Comparison of ENCODE assay signal across 23 mouse cellular contexts in the genomic region with DNA sequence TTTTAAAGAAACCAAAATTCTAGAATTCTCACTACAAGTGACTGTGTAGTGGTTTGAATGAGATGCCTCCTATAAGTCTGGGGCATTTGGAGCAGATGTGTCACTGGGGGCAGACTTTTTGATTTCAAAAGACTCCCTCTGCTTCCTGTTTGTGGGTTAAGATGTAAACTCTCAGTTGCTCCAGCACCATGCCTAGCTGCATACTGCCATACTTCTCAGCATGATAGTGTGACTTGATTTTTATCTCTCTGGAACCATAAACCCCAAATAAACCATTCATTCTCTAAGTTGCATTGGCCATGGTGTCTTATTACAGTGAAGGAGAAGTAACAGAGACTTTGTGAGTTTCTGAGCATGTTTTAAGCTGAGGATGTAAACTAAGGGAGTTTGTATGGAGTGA.
DNase-seq lines count a peak whose midpoint lies in the region; ATAC-seq and TF ChIP-seq lines count a peak whose summit lies in the region.
"Had no signal": no experiment of that assay in that cellular context is flagged by ENCODE, and none has a peak within 500 bp of the region (broad histone marks: within the 10 kb centered on the region; RNA-seq: fewer than 3 reads in every experiment).

No protein-coding gene starts in this region.

- H3K4me2 ChIP-seq in midbrain, postnatal 0 days (ENCODE audit: low read depth, low read length, poor library complexity, severe bottlenecking), result no peak overlapping the region

- H3K9me3 ChIP-seq in MEL (replicated peaks; ENCODE audit: insufficient read depth, low read length), result no peaks in the 10 kb centered on the region
- no peaks in the 10 kb centered on the region for H3K9me3 ChIP-seq in midbrain, postnatal 0 days (ENCODE audit: low read length)

- H3K4me1 ChIP-seq in MEL (ENCODE audit: control insufficient read depth in 1 of 2, insufficient read depth in 2 of 2, low read length in 2 of 2), result peaks cover 26 to 34% of the 10 kb centered on the region in 2 experiments
- no peaks in the 10 kb centered on the region for H3K4me1 ChIP-seq in midbrain, postnatal 0 days (ENCODE audit: insufficient read depth, low read length)

- H3K36me3 ChIP-seq in MEL (ENCODE audit: control insufficient read depth in 1 of 2, insufficient read depth in 2 of 2, low read length in 2 of 2), result peaks cover 0 to 29% of the 10 kb centered on the region in 2 experiments; a peak in 2 of 4 replicates
- H3K36me3 ChIP-seq in midbrain, postnatal 0 days (ENCODE audit: insufficient read depth, low read length), result no peaks in the 10 kb centered on the region
- H3K36me3 ChIP-seq: G1E had no signal

- no peak overlapping the region for H3K27ac ChIP-seq in MEL (ENCODE audit: control insufficient read depth, low read depth, low read length)
- no peak overlapping the region for H3K27ac ChIP-seq in midbrain, postnatal 0 days (ENCODE audit: low read depth, low read length)

- H3K4me3 ChIP-seq in MEL (ENCODE audit: control insufficient read depth in 1 of 2, insufficient read depth in 1 of 2, low read depth in 2 of 2, low read length in 2 of 2), result no peak overlapping the region
- no peak overlapping the region for H3K4me3 ChIP-seq in midbrain, postnatal 0 days (ENCODE audit: low read depth, low read length)

- no peak overlapping the region for H3K9ac ChIP-seq in MEL (ENCODE audit: control insufficient read depth, low read depth, low read length, poor library complexity, severe bottlenecking)
- no peak overlapping the region for H3K9ac ChIP-seq in midbrain, postnatal 0 days (replicated peaks; ENCODE audit: low read length, poor library complexity, severe bottlenecking)

- TF ChIP-seq CTCF in MEL (IDR thresholded peaks at IDR 0.05 in 2 of 3, conservative IDR thresholded peaks at IDR 0.05 in 1 of 3; ENCODE audit: control insufficient read depth in 1 of 3, insufficient read depth in 1 of 3, low read depth in 2 of 3, low read length in 3 of 3, poor library complexity in 1 of 3, severe bottlenecking in 1 of 3), result no peak
- no peak for TF ChIP-seq CTCF in midbrain, postnatal 0 days (IDR thresholded peaks at IDR 0.05)

- peak; percentile 30 for DNase-seq in heart, adult 11 months
- no peak for DNase-seq in heart, adult 9 months (ENCODE audit: low spot score in 2 of 2)
- DNase-seq in 416B (ENCODE audit: low read depth) (peak; percentile 74), MEL (ENCODE audit: low read depth, low spot score) (peak; percentile 70)
- DNase-seq in Muller cell, postnatal 12 days (ENCODE audit: inconsistent ontology term), result no peak
- DNase-seq in midbrain, postnatal 0 days (ENCODE audit: low spot score), result no peak
- DNase-seq: adrenal gland, adult 2 months; adrenal gland, adult 8-10 months; adrenal gland, postnatal 10 days; adrenal gland, postnatal 14 days; adrenal gland, postnatal 25 days; adrenal gland, postnatal 36 days; B cell, adult 2 months; cerebellum, adult 11 months; cerebellum, adult 11-12 months; cerebellum, adult 18-20 months; cerebellum, adult 2 months; cerebellum, adult 8-10 months; cerebellum, adult 9-10 months had no signal

- TF ChIP-seq RAD21 in MEL (IDR thresholded peaks at IDR 0.05; ENCODE audit: low read depth, low read length), result no peak

- TF ChIP-seq EP300 in MEL (IDR thresholded peaks at IDR 0.05; ENCODE audit: low read depth in 1 of 2, low read length in 2 of 2), result peak; percentile 11 to 54; a peak in 3 of 4 replicates

- H3K27me3 ChIP-seq in MEL (ENCODE audit: control insufficient read depth in 1 of 2, insufficient read depth in 2 of 2, low read length in 2 of 2), result no peaks in the 10 kb centered on the region
- no peaks in the 10 kb centered on the region for H3K27me3 ChIP-seq in midbrain, postnatal 0 days (ENCODE audit: insufficient read depth, low read length)
- H3K27me3 ChIP-seq: Patski had no signal

- no peaks in the 10 kb centered on the region for H3K79me2 ChIP-seq in MEL (ENCODE audit: control insufficient read depth, insufficient read depth, low read length, poor library complexity)

- no peak for TF ChIP-seq POLR2A in MEL (IDR thresholded peaks at IDR 0.05; ENCODE audit: control insufficient read depth in 1 of 2, insufficient read depth in 1 of 2, low read depth in 1 of 2, low read length in 2 of 2, poor library complexity in 1 of 2)

- ATAC-seq in midbrain, postnatal 0 days (ENCODE audit: low FRiP score), result no peak
- ATAC-seq: activated CD4-positive, CD25-positive, alpha-beta regulatory T cell, adult 4 months; CD4-positive, CD25-positive, alpha-beta regulatory T cell, adult 4 months; Patski had no signal

TF ChIP-seq in MEL, 35 proteins besides CTCF, POLR2A, EP300 and RAD21:
- peak; percentile 68 for TF ChIP-seq GATA1 (IDR thresholded peaks at IDR 0.05; ENCODE audit: low read depth, low read length)
- TF ChIP-seq RCOR1 (IDR thresholded peaks at IDR 0.05; ENCODE audit: low read depth, low read length), result peak; percentile 9; the same call in 1 of the 2 replicates
- 0 out of 2 replicates have a peak, but pooled peaks have one; percentile 27 for TF ChIP-seq ETS1 (IDR thresholded peaks at IDR 0.05; ENCODE audit: low read depth, low read length)
- no peak for TF ChIP-seq SIN3A (IDR thresholded peaks at IDR 0.05; ENCODE audit: low read length)
- TF ChIP-seq E2F4 (IDR thresholded peaks at IDR 0.05; ENCODE audit: borderline replicate concordance, low read depth, low read length), result no peak
- 0 out of 2 replicates have a peak, but pooled peaks have one; percentile 36 for TF ChIP-seq MAZ (IDR thresholded peaks at IDR 0.05; ENCODE audit: low read depth, low read length)
- TF ChIP-seq POLR2AphosphoS2 (IDR thresholded peaks at IDR 0.05; ENCODE audit: low read length), result no peak
- 0 out of 2 replicates have a peak, but pooled peaks have one; percentile 7 for TF ChIP-seq TCF12 (IDR thresholded peaks at IDR 0.05; ENCODE audit: low read depth, low read length)
- TF ChIP-seq ELF1 (IDR thresholded peaks at IDR 0.05; ENCODE audit: low read depth, low read length), result 0 out of 2 replicates have a peak, but pooled peaks have one; percentile 40

Comparison
In these comparisons a context has a peak if more than half of its experiments do, and no peak if none do; other contexts are left out.
1. DNase-seq: peak in heart, adult 11 months (single experiment), 416B (single experiment) and MEL (single experiment); none in heart, adult 9 months (0 of 2), Muller cell, postnatal 12 days (single experiment) and midbrain, postnatal 0 days (single experiment).